Comparison of ENCODE assay signal across 9 mouse cellular contexts in the genomic region with DNA sequence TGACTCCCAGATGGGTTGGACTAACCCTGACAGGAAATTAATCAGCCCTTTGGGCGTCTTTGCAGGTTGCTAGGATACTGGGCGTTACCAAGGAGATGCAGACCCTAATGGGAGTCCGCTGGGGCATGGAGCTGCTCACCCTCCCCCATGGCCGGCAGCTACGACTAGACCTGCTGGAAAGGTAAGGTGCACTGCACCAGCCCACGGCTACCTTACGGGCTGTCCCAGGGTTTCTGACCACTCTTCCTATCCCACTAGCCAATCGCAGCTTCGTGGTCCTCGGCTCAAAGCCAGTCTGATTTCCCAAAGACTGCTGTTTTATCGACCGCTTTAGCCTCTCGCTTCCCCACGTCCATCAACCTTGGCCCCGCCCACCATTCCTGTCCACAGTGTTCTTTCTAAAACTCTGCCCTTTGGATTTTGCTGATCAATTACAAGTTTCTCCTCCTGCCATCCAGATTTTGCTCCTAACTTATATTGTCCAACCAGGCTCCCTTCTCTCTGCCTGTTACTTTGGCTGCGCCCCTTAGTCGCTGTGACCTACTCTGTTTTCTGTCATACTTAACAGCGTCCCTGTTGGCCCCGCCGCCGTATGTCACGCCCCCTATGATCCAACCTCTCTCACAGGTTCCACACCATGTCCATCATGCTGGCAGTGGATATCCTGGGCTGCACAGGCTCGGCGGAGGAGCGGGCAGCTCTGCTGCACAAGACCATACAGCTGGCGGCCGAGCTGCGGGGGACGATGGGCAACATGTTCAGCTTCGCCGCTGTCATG. TPM values are rescaled to one million over a fixed set of nuclear protein-coding genes. Genes with fewer than 3 reads are reported as not detected.
DNase-seq lines count a peak whose midpoint lies in the region; ATAC-seq lines count a peak whose summit lies in the region.
"Had no signal": no experiment of that assay in that cellular context is flagged by ENCODE, and none has a peak within 500 bp of the region (broad histone marks: within the 10 kb centered on the region; RNA-seq: fewer than 3 reads in every experiment).

No protein-coding gene starts in this region.

- H3K4me3 ChIP-seq in limb, embryonic 11.5 days (ENCODE audit: low read depth, low read length), result peak overlapping the region; percentile 33
- peak overlapping the region; percentile 30 for H3K4me3 ChIP-seq in midbrain, embryonic 13.5 days (replicated peaks)
- H3K4me3 ChIP-seq: megakaryocyte, embryonic 14.5 days had no signal

- no peaks in the 10 kb centered on the region for H3K27me3 ChIP-seq in limb, embryonic 11.5 days (ENCODE audit: control insufficient read depth, insufficient read depth, low read length)
- no peaks in the 10 kb centered on the region for H3K27me3 ChIP-seq in midbrain, embryonic 13.5 days

- peak overlapping the region; percentile 53 for H3K4me2 ChIP-seq in limb, embryonic 11.5 days (ENCODE audit: low read depth, severe bottlenecking)
- peak overlapping the region; percentile 52 for H3K4me2 ChIP-seq in midbrain, embryonic 13.5 days (replicated peaks)

- 3% methylated on average over 31 of the region's 31 CpGs for WGBS in limb, embryonic 11.5 days
- 7% methylated on average over 31 of the region's 31 CpGs for WGBS in midbrain, embryonic 13.5 days

- no peaks in the 10 kb centered on the region; the same call in 1 of the 2 replicates for H3K36me3 ChIP-seq in limb, embryonic 11.5 days (ENCODE audit: control insufficient read depth, insufficient read depth, low read length)
- H3K36me3 ChIP-seq in midbrain, embryonic 13.5 days, result peaks cover 65% of the 10 kb centered on the region

- H3K9ac ChIP-seq in limb, embryonic 11.5 days (ENCODE audit: low read length), result peak overlapping the region; percentile 8; the same call in 1 of the 2 replicates
- peak overlapping the region; percentile 53 for H3K9ac ChIP-seq in midbrain, embryonic 13.5 days (replicated peaks)

- DNase-seq in ES-CJ7 (ENCODE audit: low read depth, low spot score), result peak; percentile 76
- DNase-seq in embryo, embryonic 11.5 days (ENCODE audit: low read depth, low spot score), result peak; percentile 59
- peak; percentile 76 for DNase-seq in heart, postnatal 4 days
- peak; percentile 86 for DNase-seq in limb, embryonic 11.5 days (ENCODE audit: low spot score)
- DNase-seq in yolk sac, embryonic 10.5 days (ENCODE audit: low spot score), result peak; percentile 90
- no peak for DNase-seq in spleen, postnatal 10 days (ENCODE audit: low spot score in 2 of 2)
- DNase-seq in layer of hippocampus, adult 8-10 months (ENCODE audit: low spot score in 2 of 2), result no peak

- peaks cover 8% of the 10 kb centered on the region for H3K4me1 ChIP-seq in limb, embryonic 11.5 days (ENCODE audit: control insufficient read depth, insufficient read depth, low read length)
- peaks cover 28% of the 10 kb centered on the region for H3K4me1 ChIP-seq in midbrain, embryonic 13.5 days (replicated peaks)

- peak overlapping the region; percentile 30; the same call in 1 of the 2 replicates for H3K27ac ChIP-seq in limb, embryonic 11.5 days (replicated peaks; ENCODE audit: low read depth, low read length)
- H3K27ac ChIP-seq in midbrain, embryonic 13.5 days, result peak overlapping the region; percentile 81

- H3K9me3 ChIP-seq in limb, embryonic 11.5 days (ENCODE audit: control insufficient read depth, low read length), result no peaks in the 10 kb centered on the region
- H3K9me3 ChIP-seq in midbrain, embryonic 13.5 days, result no peaks in the 10 kb centered on the region
- H3K9me3 ChIP-seq: megakaryocyte, embryonic 14.5 days had no signal

- ATAC-seq in limb, embryonic 11.5 days (ENCODE audit: insufficient number of reproducible peaks, low FRiP score, low TSS enrichment, low read depth), result peak; percentile 85
- ATAC-seq in midbrain, embryonic 13.5 days, result peak; percentile 88

RNA-seq across cellular contexts. Expression of a gene that starts 6.0 kb away (rescaled TPM):
- total RNA-seq in heart, postnatal 4 days (2021), result 10 to 100 TPM; 16.7 to 18.6 TPM
- 58.5 and 60.2 TPM in 2 replicates for polyA plus RNA-seq in limb, embryonic 11.5 days (2014; fragmentation: Nextera tagmentation; extraction: Ambion mirVana)
- polyA plus RNA-seq in midbrain, embryonic 13.5 days (2015; fragmentation: Nextera tagmentation; extraction: Ambion mirVana), result 48.0 and 52.6 TPM in 2 replicates
- 10 to 100 TPM; 28.6 to 33.5 (median 31.1) TPM for total RNA-seq in layer of hippocampus, adult 8-10 months (2022)

RNA-seq across cellular contexts. Expression of a gene that starts 10.3 kb away (rescaled TPM):
- not detected for total RNA-seq in heart, postnatal 4 days (2021)
- polyA plus RNA-seq in limb, embryonic 11.5 days (2014; fragmentation: Nextera tagmentation; extraction: Ambion mirVana), result 0.13 TPM in 1 of 2 replicates, not detected in the other
- 3.9 TPM in 2 replicates for polyA plus RNA-seq in midbrain, embryonic 13.5 days (2015; fragmentation: Nextera tagmentation; extraction: Ambion mirVana)
- total RNA-seq in layer of hippocampus, adult 8-10 months (2022), result 1 to 10 TPM in 3 of 4 experiments, under 1 TPM in 1; 0.92 to 2.1 (median 1.5) TPM

RNA-seq across cellular contexts. Expression of a gene that starts 24.4 kb away (rescaled TPM):
- under 1 TPM; 0.09 to 0.36 TPM for total RNA-seq in heart, postnatal 4 days (2021)
- 0.13 and 0.56 TPM in 2 replicates for polyA plus RNA-seq in limb, embryonic 11.5 days (2014; fragmentation: Nextera tagmentation; extraction: Ambion mirVana)
- 0.35 and 0.52 TPM in 2 replicates for polyA plus RNA-seq in midbrain, embryonic 13.5 days (2015; fragmentation: Nextera tagmentation; extraction: Ambion mirVana)
- total RNA-seq in layer of hippocampus, adult 8-10 months (2022), result 1 to 10 TPM in 2 of 4 experiments, under 1 TPM in 2; 0.52 to 1.6 (median 1.1) TPM

RNA-seq across cellular contexts. Expression of a gene that starts 24.5 kb away (rescaled TPM):
- 1 to 10 TPM; 3.0 to 5.4 TPM for total RNA-seq in heart, postnatal 4 days (2021)
- 3.7 and 5.2 TPM in 2 replicates for polyA plus RNA-seq in limb, embryonic 11.5 days (2014; fragmentation: Nextera tagmentation; extraction: Ambion mirVana)
- polyA plus RNA-seq in midbrain, embryonic 13.5 days (2015; fragmentation: Nextera tagmentation; extraction: Ambion mirVana), result 4.1 and 4.2 TPM in 2 replicates
- 1 to 10 TPM; 4.5 to 7.0 (median 5.8) TPM for total RNA-seq in layer of hippocampus, adult 8-10 months (2022)

RNA-seq across cellular contexts. Expression of a gene that starts 30.2 kb away (rescaled TPM):
- total RNA-seq in heart, postnatal 4 days (2021), result 10 to 100 TPM; 38.2 to 41.4 TPM
- polyA plus RNA-seq in limb, embryonic 11.5 days (2014; fragmentation: Nextera tagmentation; extraction: Ambion mirVana), result 12.2 and 13.1 TPM in 2 replicates
- 37.8 and 40.7 TPM in 2 replicates for polyA plus RNA-seq in midbrain, embryonic 13.5 days (2015; fragmentation: Nextera tagmentation; extraction: Ambion mirVana)
- total RNA-seq in layer of hippocampus, adult 8-10 months (2022), result 10 to 100 TPM; 18.5 to 23.8 (median 21.0) TPM

Comparison
In these comparisons a context has a peak if more than half of its experiments do, and no peak if none do; other contexts are left out.
1. DNase-seq: peak in ES-CJ7 (single experiment), embryo, embryonic 11.5 days (single experiment), heart, postnatal 4 days (single experiment), limb, embryonic 11.5 days (single experiment) and yolk sac, embryonic 10.5 days (single experiment); none in spleen, postnatal 10 days (0 of 2) and layer of hippocampus, adult 8-10 months (0 of 2).